Mouse (Mus musculus): ENCODE measurements around the gene Ifrd2.

GRCm38 (mm10) chr9:107550491-107551116 is 36.8 kb upstream of the Ifrd2 start:
- no peak for TF ChIP-seq CTCF (IDR thresholded peaks at IDR 0.05; ENCODE audit: low read depth, low read length)
- TF ChIP-seq POLR2A (IDR thresholded peaks at IDR 0.05; ENCODE audit: insufficient read depth, low read length): no peak
